Mouse (Mus musculus) heart, adult 2 months (tissue): ENCODE data around the gene Stat3. TPM values are rescaled to one million over a fixed set of nuclear protein-coding genes. Genes with fewer than 3 reads are reported as not detected.
A peak's percentile ranks its signal among the peaks of the same experiment; 100 is the strongest.

Source experiments
- DNase-seq, 2 experiments: peaks; one replicate each; pipeline ENCODE4 v3.0.0; 2021
- H3K27ac ChIP-seq: fragments of 200-600 bp; 2 replicates; pipeline ENCODE4 v1.8.1; 2022
- H3K27me3 ChIP-seq: fragments of 200-500 bp; 2 replicates; pipeline ENCODE4 v1.6.1; 2012; ENCODE audit warnings: mild to moderate bottlenecking, low read length, inconsistent platforms, mixed read lengths; ENCODE audit not compliant: control insufficient read depth, insufficient read depth
- H3K36me3 ChIP-seq: fragments of 200-500 bp; 2 replicates; pipeline ENCODE4 v1.6.1; 2012; ENCODE audit warnings: low read length, inconsistent platforms; ENCODE audit not compliant: control insufficient read depth, insufficient read depth
- H3K4me1 ChIP-seq: fragments of 200-500 bp; 2 replicates; pipeline ENCODE4 v1.6.1; 2011; ENCODE audit warnings: low read length; ENCODE audit not compliant: control insufficient read depth, insufficient read depth
- H3K4me3 ChIP-seq: fragments of 200-600 bp; 2 replicates; pipeline ENCODE4 v1.8.1; 2022
- H3K79me2 ChIP-seq: fragments of 200-500 bp; replicated peaks from 2 replicates; pipeline ENCODE4 v1.6.1; 2012; ENCODE audit warnings: mild to moderate bottlenecking, inconsistent platforms, low read length, moderate library complexity, mixed read lengths; ENCODE audit not compliant: control insufficient read depth, insufficient read depth
- H3K9ac ChIP-seq: fragments of 200-500 bp; 2 replicates; pipeline ENCODE4 v1.6.1; 2012; ENCODE audit warnings: low read depth, mild to moderate bottlenecking, control low read depth, inconsistent platforms, low read length, mixed read lengths
- CTCF ChIP-seq: fragments of 200-600 bp; IDR thresholded peaks from 2 replicates; pipeline ENCODE4 v1.8.1; 2022; ENCODE audit warnings: antibody characterized with exemption, mild to moderate bottlenecking, moderate library complexity
- EP300 ChIP-seq: fragments of 200-500 bp; IDR thresholded peaks from 2 replicates; pipeline ENCODE4 v1.6.1; 2011; ENCODE audit warnings: low read depth, low read length, control low read depth; ENCODE audit not compliant: insufficient read depth
- POLR2A ChIP-seq: fragments of 200-500 bp; IDR thresholded peaks from 2 replicates; pipeline ENCODE4 v1.6.1; 2011; ENCODE audit warnings: mild to moderate bottlenecking, low read depth, low read length, control low read depth; ENCODE audit not compliant: insufficient read depth
- WGBS: fragments of 180-500 bp; shearing (Covaris S2); methylation state at CpG from one replicate; pipeline ENCODE4 v1.1.7; 2018; 5-methylcytosine and 5-hydroxymethylcytosine counted together
- intact Hi-C: fragments of 180-260 bp; cut with DNase I; formaldehyde crosslinking; loops from one replicate; pipeline ENCODE4 v1.15.1; 2025
- polyA plus RNA-seq: library from polyadenylated mRNA; depleted of rRNA; stranded (reverse); fragments of >200 nt; gene quantifications from 2 replicates; pipeline ENCODE4 v1.2.3, GENCODE M21; 2012
- total RNA-seq, 2 experiments: library from RNA; stranded (reverse); gene quantifications; 2 replicates each; pipeline ENCODE4 v1.2.3; 2021

Gene Stat3
- total and polyA plus RNA-seq, 3 experiments = 85.8 to 94.7 (median 93.0) TPM

- peaks cover 3% of the 10 kb centered on the region; the same call in 1 of the 2 replicates for H3K79me2 ChIP-seq
- H3K9ac ChIP-seq = no peak overlapping the region
- no peak overlapping the region for H3K4me3 ChIP-seq
- TF ChIP-seq CTCF = no peak
- TF ChIP-seq EP300 = no peak
- no peak for TF ChIP-seq POLR2A
- H3K4me1 ChIP-seq = peaks cover 10% of the 10 kb centered on the region
- DNase-seq = no peak
- no peak overlapping the region for H3K27ac ChIP-seq
- H3K36me3 ChIP-seq = peaks cover 2% of the 10 kb centered on the region; the same call in 1 of the 2 replicates
- H3K27me3 ChIP-seq = no peaks in the 10 kb centered on the region
- intact Hi-C loops = no loop called here
- WGBS = 78% methylated on average over 10 of the region's 10 CpGs
Measured at GRCm38 (mm10) chr11:100971455-100971854, 32.1 kb upstream of the Stat3 start.

- under 1% methylated on average over 20 of the region's 20 CpGs for WGBS
- H3K27me3 ChIP-seq = no peaks in the 10 kb centered on the region
- H3K4me3 ChIP-seq = peak within 1 kb of the TSS; percentile 99
- H3K36me3 ChIP-seq = peaks cover 5% of the 10 kb centered on the region
- H3K79me2 ChIP-seq = peaks cover 5% of the 10 kb centered on the region; the same call in 1 of the 2 replicates
- TF ChIP-seq EP300 = peak; percentile 79; the same call in 1 of the 2 replicates
- peak; percentile 100 for TF ChIP-seq POLR2A
- no peak for TF ChIP-seq CTCF
- peaks cover 15% of the 10 kb centered on the region for H3K4me1 ChIP-seq
- intact Hi-C loops = no loop called here
- DNase-seq = peak; percentile 99
- peak within 1 kb of the TSS; percentile 100 for H3K27ac ChIP-seq
- H3K9ac ChIP-seq = peak within 1 kb of the TSS; percentile 82
Measured at GRCm38 (mm10) chr11:100970557-100970937, 31.2 kb upstream of the Stat3 start, which contains the start of gene Cavin1. Gene Cavin1 (minus strand): TSS chr11:100970887.

GRCm38 (mm10) chr11:100969744-100970556, 30.6 kb upstream of the Stat3 start:
- Histone ChIP-seq H3K4me1 (peaks cover 16% of the 10 kb centered on the region), H3K79me2 (peaks cover 5% of the 10 kb centered on the region; the same call in 1 of the 2 replicates), H3K27ac (peak overlapping the region; percentile 100), H3K36me3 (peaks cover 5% of the 10 kb centered on the region), H3K27me3 (no peaks in the 10 kb centered on the region), H3K4me3 (peak overlapping the region; percentile 99), H3K9ac (peak overlapping the region; percentile 82)
- under 1% methylated on average over 65 of the region's 65 CpGs for WGBS
- DNase-seq = peak in 1 of 2 experiments; percentile 84
- TF ChIP-seq EP300 (0 out of 2 replicates have a peak, but pooled peaks have one; percentile 16), POLR2A (peak; percentile 72; the same call in 1 of the 2 replicates), CTCF (no peak)
- intact Hi-C loops = loop anchor here (10.0 kb wide), 1 partner anchor 575 kb away; the partner anchor contains the start of gene Jup

GRCm38 (mm10) chr11:100969189-100969743, 29.9 kb upstream of the Stat3 start:
- H3K9ac ChIP-seq = peak overlapping the region; percentile 82

GRCm38 (mm10) chr11:100968501-100968900, 29.2 kb upstream of the Stat3 start:
- Histone ChIP-seq H3K79me2 (peaks cover 6% of the 10 kb centered on the region; the same call in 1 of the 2 replicates), H3K9ac (peak overlapping the region; percentile 82), H3K4me3 (peak overlapping the region; percentile 99), H3K4me1 (peaks cover 27% of the 10 kb centered on the region), H3K36me3 (peaks cover 11% of the 10 kb centered on the region), H3K27me3 (no peaks in the 10 kb centered on the region), H3K27ac (peak overlapping the region; percentile 100)
- no peak for DNase-seq
- intact Hi-C loops = loop anchor here (10.0 kb wide), 1 partner anchor 574 kb away; the partner anchor contains the start of gene Jup
- TF ChIP-seq POLR2A = no peak
- no peak for TF ChIP-seq EP300
- TF ChIP-seq CTCF = no peak
- WGBS = 16% methylated on average over 5 of the region's 5 CpGs

More at GRCm38 (mm10) chr11:100969189-100969743, 29.9 kb upstream of the Stat3 start:
- peak in 1 of 2 experiments; percentile 79 for DNase-seq
- 1% methylated on average over 34 of the region's 35 CpGs for WGBS
- H3K4me3 ChIP-seq = peak overlapping the region; percentile 99
- TF ChIP-seq CTCF (no peak), EP300 (no peak), POLR2A (no peak; the same call in 1 of the 2 replicates)
- peaks cover 6% of the 10 kb centered on the region; the same call in 1 of the 2 replicates for H3K79me2 ChIP-seq
- intact Hi-C loops = loop anchor here (10.0 kb wide), 1 partner anchor 574 kb away; the partner anchor contains the start of gene Jup
- H3K27me3 ChIP-seq = no peaks in the 10 kb centered on the region
- peaks cover 20% of the 10 kb centered on the region for H3K4me1 ChIP-seq
- H3K27ac ChIP-seq = peak overlapping the region; percentile 100
- H3K36me3 ChIP-seq = peaks cover 7% of the 10 kb centered on the region
